Mouse (Mus musculus) embryo, embryonic 11 days (tissue): ENCODE measurements around the gene Gm3435.
"Not testable (repeated sequence)": the region's sequence is repeated elsewhere in the genome, so short reads cannot be mapped to it uniquely, and the experiment has no call there.

Experiments used
- DNase-seq: peaks from one replicate; pipeline ENCODE4 v3.0.0-alpha.2; 2015

Gm3435 gene

GRCm38 (mm10) chr17:15041175-15041729, 31.3 kb downstream of the Gm3435 start, which contains the start of the genes Ermard, Tcte3 and Gm3448:
Gene Ermard, plus strand, starts transcription at chr17:15041208.
Gene Tcte3, minus strand, starts transcription at chr17:15041488.
Gene Gm3448, minus strand, starts transcription at chr17:15041537.
- DNase-seq, result not testable (repeated sequence)

DNA sequence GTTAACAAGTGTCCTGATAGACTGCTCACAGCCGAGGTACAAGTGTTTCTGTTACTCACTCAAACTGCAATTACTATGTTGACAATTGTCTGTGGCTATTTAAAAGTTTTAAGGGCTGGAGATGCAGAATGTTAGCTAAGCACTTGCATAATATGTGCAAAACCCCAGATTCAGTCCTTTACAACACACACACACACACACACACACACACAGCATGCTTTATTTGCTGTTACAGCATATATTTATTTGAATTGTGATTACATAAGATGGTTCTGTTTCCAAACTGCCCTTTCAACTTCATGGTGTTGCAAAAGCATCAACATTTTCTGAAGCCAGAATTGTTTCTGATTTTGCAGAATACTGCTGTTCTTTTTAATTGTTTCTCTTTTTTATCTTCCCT, 40.4 kb downstream of the Gm3435 start:
- not testable (repeated sequence) for DNase-seq

DNA sequence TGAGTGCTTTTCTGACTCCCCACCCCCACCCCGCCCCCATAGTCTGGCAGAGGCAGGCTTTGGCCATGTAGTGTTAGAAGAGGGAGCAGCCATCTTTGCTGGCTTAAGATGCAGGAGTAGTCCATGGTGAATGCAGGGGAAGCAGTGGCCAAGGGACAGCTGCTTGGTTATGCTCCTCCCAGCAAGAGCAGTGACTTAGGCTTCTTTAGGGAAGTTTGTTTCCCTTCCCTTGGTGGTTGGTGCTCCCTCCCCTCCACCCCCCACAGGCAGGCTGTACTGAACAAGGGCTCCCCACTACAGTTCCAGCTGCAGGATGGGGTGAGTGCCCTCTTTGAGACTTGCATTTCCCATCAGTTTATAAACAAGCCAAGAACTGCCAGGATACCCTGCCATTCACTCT, 42.8 kb downstream of the Gm3435 start:
- DNase-seq, result not testable (repeated sequence)

- DNase-seq, result not testable (repeated sequence)
Measured at GRCm38 (mm10) chr17:15053183-15053828, 43.3 kb downstream of the Gm3435 start.

GRCm38 (mm10) chr17:15053829-15054200, 43.8 kb downstream of the Gm3435 start:
- not testable (repeated sequence) for DNase-seq

- no peak for DNase-seq
Measured at GRCm38 (mm10) chr17:15055925-15056324, 45.9 kb downstream of the Gm3435 start.

DNA sequence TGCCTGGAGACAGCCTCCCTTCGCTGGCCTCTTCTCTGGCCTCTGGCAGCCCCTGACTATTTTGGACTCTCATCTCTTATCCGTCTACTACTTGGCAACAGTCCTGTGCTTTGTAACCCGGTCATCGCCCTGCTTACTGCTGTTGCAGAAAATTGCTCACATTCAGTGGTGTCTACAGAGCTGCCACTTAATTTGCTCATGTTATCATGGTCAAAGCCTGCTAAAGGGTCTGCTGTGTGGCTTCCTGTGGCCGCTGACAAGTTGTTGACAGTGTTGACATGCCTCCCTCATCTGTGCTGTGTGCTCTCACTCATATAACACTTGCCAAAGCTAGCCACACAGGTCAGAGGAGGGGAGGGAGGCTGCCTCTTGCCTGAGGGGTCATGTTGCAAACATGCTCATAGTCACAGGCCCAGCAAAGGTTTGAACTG, 48.2 kb downstream of the Gm3435 start:
- DNase-seq, result no peak

GRCm38 (mm10) chr17:15059646-15060045, 49.7 kb downstream of the Gm3435 start:
- no peak for DNase-seq

DNA sequence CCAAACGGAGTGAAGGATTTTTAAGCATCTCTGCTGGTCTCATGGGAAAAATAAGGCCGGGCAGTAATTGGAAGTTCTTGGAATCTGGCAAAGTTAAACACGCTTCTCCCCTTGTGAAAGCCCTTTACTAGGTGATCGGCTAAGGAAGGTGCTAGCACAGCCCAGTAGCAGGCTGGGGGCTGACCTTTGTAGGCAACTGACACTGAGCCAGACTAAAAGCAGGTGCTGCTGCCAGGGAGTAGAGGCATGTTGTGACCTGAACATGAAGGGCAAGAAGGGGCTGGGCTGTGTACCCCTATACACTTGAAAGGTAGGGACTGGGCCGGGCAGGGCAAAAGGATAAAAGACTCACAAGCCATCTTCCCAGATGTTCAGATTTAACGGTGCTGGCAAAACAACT, 50.4 kb downstream of the Gm3435 start:
- no peak for DNase-seq

DNA sequence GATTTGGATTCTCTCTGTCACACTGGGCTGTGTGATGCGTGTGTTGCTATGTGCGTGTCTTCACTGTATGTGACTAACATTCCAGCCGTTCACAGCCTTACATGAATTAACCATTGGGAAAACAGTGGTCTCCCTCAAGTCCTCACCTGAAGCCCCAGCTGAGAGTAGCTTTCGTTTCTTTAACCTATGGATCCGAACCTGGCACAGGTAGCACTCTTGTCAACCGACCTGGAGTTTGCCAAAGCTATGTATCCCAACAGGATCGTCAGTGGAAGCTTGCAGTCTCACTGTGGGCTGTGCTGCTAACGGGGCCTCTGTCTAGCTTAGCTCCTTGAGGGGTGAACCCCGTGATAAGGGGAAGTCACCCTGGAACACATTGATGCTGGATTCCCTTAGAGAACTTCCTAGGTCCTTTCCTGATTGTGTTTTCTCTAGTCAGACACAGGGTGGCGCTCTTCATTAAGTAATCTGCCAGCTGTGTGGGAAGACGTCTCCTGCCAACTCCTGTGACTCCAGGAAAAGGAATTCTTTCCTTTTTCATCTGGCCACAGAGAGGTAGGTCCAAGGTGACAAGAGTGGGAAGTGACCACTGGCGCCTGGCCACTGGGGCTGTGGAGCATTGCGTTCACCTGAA, 55.5 kb downstream of the Gm3435 start:
- DNase-seq, result peak; percentile 83

- peak; percentile 71 for DNase-seq
Measured at GRCm38 (mm10) chr17:15066066-15066465, 56.1 kb downstream of the Gm3435 start.

DNA sequence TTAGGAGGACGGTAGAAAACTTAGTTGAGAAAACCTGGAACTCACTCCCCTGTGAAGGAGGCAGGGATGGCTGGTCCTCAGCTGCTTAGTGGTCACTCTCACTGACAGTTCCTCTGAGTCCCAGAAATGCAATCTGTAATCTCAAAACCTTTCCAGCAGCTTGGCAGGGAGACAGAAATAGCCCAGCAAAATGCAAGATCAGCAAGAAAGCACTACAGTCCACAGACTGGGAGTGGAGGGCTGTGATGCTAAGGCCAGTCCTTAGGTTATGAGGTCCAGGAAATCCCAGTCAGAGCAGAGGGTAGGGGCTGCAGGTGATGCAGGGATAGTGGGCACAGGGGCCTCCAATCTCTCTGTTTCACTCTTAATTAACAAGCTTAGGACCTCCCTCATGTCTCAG, 56.9 kb downstream of the Gm3435 start:
- no peak for DNase-seq

DNA sequence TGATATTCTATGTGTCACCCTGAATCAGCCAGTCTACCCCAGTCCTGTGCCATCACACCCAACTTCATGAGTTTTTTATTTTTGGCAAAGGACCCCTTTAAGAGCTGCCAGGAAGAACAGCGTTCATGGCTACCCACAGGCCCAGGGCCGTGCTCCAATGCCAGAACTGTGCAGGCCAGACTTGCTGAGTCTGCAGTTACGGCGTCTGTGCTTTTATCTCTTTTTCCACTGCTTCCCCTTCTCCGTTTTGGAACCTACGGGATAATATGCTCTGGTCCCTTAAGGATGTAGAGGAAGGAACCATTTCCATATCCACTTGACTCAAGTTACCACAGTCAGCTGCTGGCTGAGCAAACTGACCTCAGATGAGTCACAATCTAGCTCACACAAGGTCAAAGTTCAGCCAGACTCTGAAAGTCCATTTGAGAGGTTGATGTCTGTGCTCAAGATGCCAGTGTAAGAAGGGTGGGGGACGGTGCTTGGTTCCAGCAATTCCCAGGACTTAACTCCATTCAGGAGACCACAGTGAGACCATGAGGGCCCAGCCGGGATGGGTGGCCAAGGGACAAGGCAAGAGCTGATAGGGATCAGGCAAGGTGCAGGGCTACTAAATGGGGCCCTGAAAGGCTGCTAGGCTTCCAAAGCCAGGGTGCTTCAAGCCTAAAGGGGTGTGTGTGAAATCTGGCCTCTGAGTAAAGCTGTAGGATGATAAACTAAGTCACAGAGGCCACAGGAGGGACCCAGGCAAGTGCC, 58.2 kb downstream of the Gm3435 start:
- no peak for DNase-seq

DNA sequence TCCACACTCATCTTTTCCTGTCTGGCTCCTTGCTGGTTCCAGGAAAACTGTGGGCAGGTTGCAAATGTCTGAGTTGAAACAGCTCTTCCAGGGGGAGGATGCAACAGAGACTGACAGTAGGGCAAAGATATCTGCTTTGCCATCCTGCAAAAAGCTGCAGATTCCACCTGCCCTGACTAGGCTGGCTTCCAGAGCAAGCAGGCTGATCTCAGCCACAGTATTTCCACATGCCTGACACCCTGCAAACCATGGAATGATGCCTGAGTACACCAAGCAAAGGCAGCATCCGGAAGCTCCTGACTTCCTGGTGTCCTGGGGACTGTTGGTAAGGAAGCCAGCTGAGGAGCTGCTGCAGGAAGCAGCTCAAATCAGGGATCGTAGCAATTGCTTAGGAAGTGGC, 59.1 kb downstream of the Gm3435 start:
- no peak for DNase-seq
